Mouse (Mus musculus) forebrain, embryonic 10.5 days (tissue): ENCODE data around the gene Zscan4b. TPM values are rescaled to one million over a fixed set of nuclear protein-coding genes. Genes with fewer than 3 reads are reported as not detected.
"Not testable (repeated sequence)": the region's sequence is repeated elsewhere in the genome, so short reads cannot be mapped to it uniquely, and the experiment has no call there.

Experiments used
- DNase-seq: peaks from one replicate; pipeline ENCODE4 v3.0.0-alpha.2; 2017; ENCODE audit warnings: low spot score; ENCODE audit errors: extremely low spot score
- H3K27ac ChIP-seq: fragments of 300-500 bp; sonication (generic); 2 replicates; pipeline ENCODE4 v1.5.1; 2016; ENCODE audit warnings: mild to moderate bottlenecking
- H3K27me3 ChIP-seq: fragments of 300-500 bp; sonication (generic); 2 replicates; pipeline ENCODE4 v1.6.1; 2016; ENCODE audit warnings: mild to moderate bottlenecking; ENCODE audit not compliant: poor library complexity, severe bottlenecking
- H3K36me3 ChIP-seq: fragments of 300-500 bp; sonication (generic); replicated peaks from 2 replicates; pipeline ENCODE4 v1.6.1; 2016; ENCODE audit warnings: mild to moderate bottlenecking, moderate library complexity
- H3K4me1 ChIP-seq: fragments of 300-500 bp; sonication (generic); 2 replicates; pipeline ENCODE4 v1.6.1; 2016
- H3K4me3 ChIP-seq: fragments of 300-500 bp; sonication (generic); 2 replicates; pipeline ENCODE4 v1.5.1; 2016; ENCODE audit warnings: mild to moderate bottlenecking, moderate library complexity
- H3K9me3 ChIP-seq: fragments of 300-500 bp; sonication (generic); 2 replicates; pipeline ENCODE4 v1.6.1; 2016; ENCODE audit warnings: mild to moderate bottlenecking, moderate library complexity
- WGBS: fragments of 180-500 bp; shearing (Covaris S2); methylation state at CpG from one replicate; pipeline ENCODE4 v1.1.7; 2016; 5-methylcytosine and 5-hydroxymethylcytosine counted together
- polyA plus RNA-seq: library from polyadenylated mRNA; unstranded; fragments of >200 nt; fragmentation: Nextera tagmentation; extraction: Ambion mirVana; gene quantifications from 2 replicates; pipeline ENCODE4 v1.2.1, GENCODE M21; 2016

The Zscan4b gene
- polyA plus RNA-seq, result not detected in 2 replicates

DNA sequence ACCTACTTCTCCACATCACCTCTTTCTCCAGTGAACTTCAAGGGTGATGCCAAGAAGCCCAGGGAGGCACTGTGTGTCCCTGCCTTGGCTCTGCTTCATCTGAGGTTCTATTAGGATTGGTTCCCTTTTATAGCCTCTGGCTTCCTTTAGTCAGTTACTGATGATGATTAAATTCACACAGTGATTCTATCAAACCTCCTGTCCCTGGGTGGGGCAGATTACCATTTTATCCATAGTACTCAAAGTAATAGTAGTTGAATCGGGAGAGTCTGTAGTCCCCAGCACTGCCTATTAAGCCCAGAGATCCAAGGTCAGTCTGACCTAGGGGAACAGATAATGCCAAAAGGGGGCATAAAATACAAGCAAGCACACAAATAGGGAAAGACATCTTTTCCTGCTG lies at the start of gene Zscan4b:
Gene Zscan4b (minus strand): TSS at position 101 of the 400 bp plus-strand sequence.
- 100% methylated on average over 1 of the region's 1 CpGs for WGBS
- H3K27me3 ChIP-seq, H3K36me3 ChIP-seq, H3K27ac ChIP-seq, H3K4me1 ChIP-seq, H3K9me3 ChIP-seq, H3K4me3 ChIP-seq, DNase-seq: not testable (repeated sequence)

Other genes starting within 250 kb of the Zscan4b start
- gene Nlrp4b, start 217.3 kb downstream of the Zscan4b start, polyA plus RNA-seq, result not detected in 2 replicates
- gene Vmn1r71, start 150.7 kb downstream of the Zscan4b start, polyA plus RNA-seq, result not detected in 2 replicates
- not detected in 2 replicates for gene Zscan4c, start 100.7 kb upstream of the Zscan4b start, polyA plus RNA-seq
- not detected in 2 replicates for gene Zscan4-ps1, start 164.6 kb upstream of the Zscan4b start, polyA plus RNA-seq